Mouse (Mus musculus): ENCODE data around the gene Zfp108. TPM values are rescaled to one million over a fixed set of nuclear protein-coding genes. Genes with fewer than 3 reads are reported as not detected.
"Not testable (repeated sequence)": the region's sequence is repeated elsewhere in the genome, so short reads cannot be mapped to it uniquely, and the experiment has no call there.

The Zfp108 gene
- polyA plus RNA-seq, 1 experiment: 0.25 TPM

GRCm38 (mm10) chr7:24269256-24269655, 14.7 kb downstream of the Zfp108 start:
- H3K4me3 ChIP-seq (ENCODE audit: insufficient read depth, poor library complexity, severe bottlenecking): no peak overlapping the region
- no peaks in the 10 kb centered on the region for H3K27me3 ChIP-seq (ENCODE audit: control insufficient read depth, insufficient read depth, insufficient read length)
- no peaks in the 10 kb centered on the region for H3K79me2 ChIP-seq (ENCODE audit: control insufficient read depth, insufficient read depth)
- H3K79me3 ChIP-seq (ENCODE audit: low read depth): no peaks in the 10 kb centered on the region
- no peak for TF ChIP-seq MYOD1 (IDR thresholded peaks at IDR 0.05; ENCODE audit: control insufficient read depth, insufficient read length, low read depth)
- TF ChIP-seq MYOG (IDR thresholded peaks at IDR 0.05; ENCODE audit: control insufficient read depth, extremely low read depth, insufficient read length): no peak
- no peak for TF ChIP-seq CEBPB (IDR thresholded peaks at IDR 0.05; ENCODE audit: low read depth)
- no peak for TF ChIP-seq FOSL1 (IDR thresholded peaks at IDR 0.05; ENCODE audit: insufficient read depth, low read length, poor library complexity, severe bottlenecking)
- no peak for TF ChIP-seq CTCF (IDR thresholded peaks at IDR 0.05; ENCODE audit: control insufficient read depth, insufficient read depth, insufficient read length)
- no peak for TF ChIP-seq MAX (IDR thresholded peaks at IDR 0.05)
- TF ChIP-seq USF1 (IDR thresholded peaks at IDR 0.05; ENCODE audit: low read depth): no peak
- H3K36me3 ChIP-seq (ENCODE audit: control insufficient read depth, insufficient read depth): no peaks in the 10 kb centered on the region
- H3ac ChIP-seq (ENCODE audit: control insufficient read depth, insufficient read length, low read depth): no peak overlapping the region

GRCm38 (mm10) chr7:24269667-24270287, 15.2 kb downstream of the Zfp108 start:
- no peaks in the 10 kb centered on the region for H3K36me3 ChIP-seq (ENCODE audit: control insufficient read depth, insufficient read depth)
- H3K79me3 ChIP-seq (ENCODE audit: low read depth): no peaks in the 10 kb centered on the region
- no peaks in the 10 kb centered on the region for H3K27me3 ChIP-seq (ENCODE audit: control insufficient read depth, insufficient read depth, insufficient read length)
- H3K79me2 ChIP-seq (ENCODE audit: control insufficient read depth, insufficient read depth): no peaks in the 10 kb centered on the region
- H3K4me3 ChIP-seq (ENCODE audit: insufficient read depth, poor library complexity, severe bottlenecking): no peak overlapping the region
- no peak overlapping the region for H3ac ChIP-seq (ENCODE audit: control insufficient read depth, insufficient read length, low read depth)
- TF ChIP-seq FOSL1 (IDR thresholded peaks at IDR 0.05; ENCODE audit: insufficient read depth, low read length, poor library complexity, severe bottlenecking) (no peak), MYOD1 (IDR thresholded peaks at IDR 0.05; ENCODE audit: control insufficient read depth, insufficient read length, low read depth) (no peak)

- Histone ChIP-seq H3ac (ENCODE audit: control insufficient read depth, insufficient read length, low read depth) (peak within 1 kb of the TSS; percentile 94), H3K79me2 (ENCODE audit: control insufficient read depth, insufficient read depth) (no peaks in the 10 kb centered on the region), H3K27me3 (ENCODE audit: control insufficient read depth, insufficient read depth, insufficient read length) (no peaks in the 10 kb centered on the region), H3K79me3 (ENCODE audit: low read depth) (no peaks in the 10 kb centered on the region), H3K4me3 (ENCODE audit: insufficient read depth, poor library complexity, severe bottlenecking) (peak within 1 kb of the TSS; percentile 34), H3K36me3 (ENCODE audit: control insufficient read depth, insufficient read depth) (no peaks in the 10 kb centered on the region)
- no peak for TF ChIP-seq CTCF (IDR thresholded peaks at IDR 0.05; ENCODE audit: control insufficient read depth, insufficient read depth, insufficient read length)
- TF ChIP-seq CEBPB (IDR thresholded peaks at IDR 0.05; ENCODE audit: low read depth): no peak
- TF ChIP-seq MAX (IDR thresholded peaks at IDR 0.05): no peak
- no peak for TF ChIP-seq USF1 (IDR thresholded peaks at IDR 0.05; ENCODE audit: low read depth)
- no peak for TF ChIP-seq MYOG (IDR thresholded peaks at IDR 0.05; ENCODE audit: control insufficient read depth, extremely low read depth, insufficient read length)
- TF ChIP-seq FOSL1 (IDR thresholded peaks at IDR 0.05; ENCODE audit: insufficient read depth, low read length, poor library complexity, severe bottlenecking): no peak
- no peak for TF ChIP-seq MYOD1 (IDR thresholded peaks at IDR 0.05; ENCODE audit: control insufficient read depth, insufficient read length, low read depth)
These were observed 15.7 kb downstream of the Zfp108 start, which contains the start of gene Zfp93 for GRCm38 (mm10) chr7:24270288-24270672. Gene Zfp93 (plus strand): TSS chr7:24270420.

- no peaks in the 10 kb centered on the region for H3K27me3 ChIP-seq (ENCODE audit: control insufficient read depth, insufficient read depth, insufficient read length)
- no peaks in the 10 kb centered on the region for H3K79me3 ChIP-seq (ENCODE audit: low read depth)
- no peaks in the 10 kb centered on the region for H3K36me3 ChIP-seq (ENCODE audit: control insufficient read depth, insufficient read depth)
- H3ac ChIP-seq (ENCODE audit: control insufficient read depth, insufficient read length, low read depth): no peak overlapping the region
- no peak overlapping the region for H3K4me3 ChIP-seq (ENCODE audit: insufficient read depth, poor library complexity, severe bottlenecking)
- H3K79me2 ChIP-seq (ENCODE audit: control insufficient read depth, insufficient read depth): no peaks in the 10 kb centered on the region
- TF ChIP-seq MYOG (IDR thresholded peaks at IDR 0.05; ENCODE audit: control insufficient read depth, extremely low read depth, insufficient read length) (no peak), CEBPB (IDR thresholded peaks at IDR 0.05; ENCODE audit: low read depth) (no peak), MYOD1 (IDR thresholded peaks at IDR 0.05; ENCODE audit: control insufficient read depth, insufficient read length, low read depth) (no peak), MAX (IDR thresholded peaks at IDR 0.05) (no peak), CTCF (IDR thresholded peaks at IDR 0.05; ENCODE audit: control insufficient read depth, insufficient read depth, insufficient read length) (no peak), USF1 (IDR thresholded peaks at IDR 0.05; ENCODE audit: low read depth) (no peak), FOSL1 (IDR thresholded peaks at IDR 0.05; ENCODE audit: insufficient read depth, low read length, poor library complexity, severe bottlenecking) (no peak)
These were observed 16.6 kb downstream of the Zfp108 start for GRCm38 (mm10) chr7:24271191-24271590.

GRCm38 (mm10) chr7:24274456-24274855, 19.9 kb downstream of the Zfp108 start:
- H3K36me3 ChIP-seq (ENCODE audit: control insufficient read depth, insufficient read depth): no peaks in the 10 kb centered on the region
- H3ac ChIP-seq (ENCODE audit: control insufficient read depth, insufficient read length, low read depth): no peak overlapping the region
- no peak for TF ChIP-seq FOSL1 (IDR thresholded peaks at IDR 0.05; ENCODE audit: insufficient read depth, low read length, poor library complexity, severe bottlenecking)
- TF ChIP-seq MYOG (IDR thresholded peaks at IDR 0.05; ENCODE audit: control insufficient read depth, extremely low read depth, insufficient read length): no peak
- no peak for TF ChIP-seq CTCF (IDR thresholded peaks at IDR 0.05; ENCODE audit: control insufficient read depth, insufficient read depth, insufficient read length)
- no peak for TF ChIP-seq MYOD1 (IDR thresholded peaks at IDR 0.05; ENCODE audit: control insufficient read depth, insufficient read length, low read depth)
- no peak for TF ChIP-seq MAX (IDR thresholded peaks at IDR 0.05)
- no peak for TF ChIP-seq CEBPB (IDR thresholded peaks at IDR 0.05; ENCODE audit: low read depth)
- TF ChIP-seq USF1 (IDR thresholded peaks at IDR 0.05; ENCODE audit: low read depth): no peak
- no peak overlapping the region for H3K4me3 ChIP-seq (ENCODE audit: insufficient read depth, poor library complexity, severe bottlenecking)
- H3K79me2 ChIP-seq (ENCODE audit: control insufficient read depth, insufficient read depth): no peaks in the 10 kb centered on the region
- H3K79me3 ChIP-seq (ENCODE audit: low read depth): no peaks in the 10 kb centered on the region
- no peaks in the 10 kb centered on the region for H3K27me3 ChIP-seq (ENCODE audit: control insufficient read depth, insufficient read depth, insufficient read length)

- H3K36me3 ChIP-seq (ENCODE audit: control insufficient read depth, insufficient read depth); H3K27me3 ChIP-seq (ENCODE audit: control insufficient read depth, insufficient read depth, insufficient read length); H3K79me2 ChIP-seq (ENCODE audit: control insufficient read depth, insufficient read depth); H3K4me3 ChIP-seq (ENCODE audit: insufficient read depth, poor library complexity, severe bottlenecking); H3K79me3 ChIP-seq (ENCODE audit: low read depth); H3ac ChIP-seq (ENCODE audit: control insufficient read depth, insufficient read length, low read depth): not testable (repeated sequence)
These were observed 24.2 kb downstream of the Zfp108 start for GRCm38 (mm10) chr7:24278771-24279170.
